Mouse (Mus musculus) forebrain, embryonic 15.5 days (tissue): Measurements from ENCODE around the gene Rab44. TPM values are rescaled to one million over a fixed set of nuclear protein-coding genes. Genes with fewer than 3 reads are reported as not detected.
A peak's percentile ranks its signal among the peaks of the same experiment; 100 is the strongest.

ENCODE experiments used
- ATAC-seq: fragments of 200-750 bp; cut with Nextera tagmentation; replicated peaks from 2 replicates; pipeline ENCODE4 v1.8.0; 2017; ENCODE audit warnings: mild to moderate bottlenecking, moderate TSS enrichment, moderate library complexity
- H3K27ac ChIP-seq: fragments of 300-500 bp; sonication (generic); replicated peaks from 2 replicates; pipeline ENCODE4 v1.5.1; 2015; ENCODE audit warnings: mild to moderate bottlenecking, inconsistent platforms
- H3K27me3 ChIP-seq: fragments of 300-500 bp; sonication (generic); 2 replicates; pipeline ENCODE4 v1.6.1; 2015; ENCODE audit warnings: inconsistent platforms
- H3K36me3 ChIP-seq: fragments of 300-500 bp; sonication (generic); 2 replicates; pipeline ENCODE4 v1.6.1; 2015; ENCODE audit warnings: mild to moderate bottlenecking, inconsistent platforms
- H3K4me1 ChIP-seq: fragments of 300-500 bp; sonication (generic); 2 replicates; pipeline ENCODE4 v1.6.1; 2015; ENCODE audit warnings: inconsistent platforms
- H3K4me2 ChIP-seq: fragments of 300-500 bp; sonication (generic); replicated peaks from 2 replicates; pipeline ENCODE4 v1.6.1; 2015; ENCODE audit warnings: mild to moderate bottlenecking, inconsistent platforms
- H3K4me3 ChIP-seq: fragments of 300-500 bp; sonication (generic); 2 replicates; pipeline ENCODE4 v1.5.1; 2015; ENCODE audit warnings: mild to moderate bottlenecking, inconsistent platforms
- H3K9ac ChIP-seq: fragments of 300-500 bp; sonication (generic); replicated peaks from 2 replicates; pipeline ENCODE4 v1.6.1; 2015; ENCODE audit warnings: mild to moderate bottlenecking, inconsistent platforms
- H3K9me3 ChIP-seq: fragments of 300-500 bp; sonication (generic); 2 replicates; pipeline ENCODE4 v1.6.1; 2016; ENCODE audit warnings: inconsistent platforms
- WGBS: fragments of 180-500 bp; shearing (Covaris S2); methylation state at CpG from one replicate; pipeline ENCODE4 v1.1.7; 2015; ENCODE audit warnings: mixed read lengths; 5-methylcytosine and 5-hydroxymethylcytosine counted together
- polyA plus RNA-seq: library from polyadenylated mRNA; unstranded; fragments of >200 nt; fragmentation: Nextera tagmentation; extraction: Ambion mirVana; gene quantifications from 2 replicates; pipeline ENCODE4 v1.2.1, GENCODE M21; 2015

Rab44 gene
- polyA plus RNA-seq, 1 experiment from 2014 or later: 0.05 TPM

- peaks cover 25% of the 10 kb centered on the region for H3K4me1 ChIP-seq
- no peak overlapping the region for H3K27ac ChIP-seq
- no peaks in the 10 kb centered on the region for H3K9me3 ChIP-seq
- peak overlapping the region; percentile 41 for H3K4me2 ChIP-seq
- H3K27me3 ChIP-seq: peaks cover 4% of the 10 kb centered on the region; the same call in 1 of the 2 replicates
- no peak overlapping the region for H3K9ac ChIP-seq
- no peaks in the 10 kb centered on the region for H3K36me3 ChIP-seq
- peak overlapping the region; percentile 16 for H3K4me3 ChIP-seq
- whole genome bisulfite sequencing: 17% methylated on average over 14 of the region's 14 CpGs
- ATAC-seq: no peak
These were observed 36.0 kb upstream of the Rab44 start for GRCm38 (mm10) chr17:29077786-29078509.

- H3K27me3 ChIP-seq: peaks cover 4% of the 10 kb centered on the region; the same call in 1 of the 2 replicates
- H3K36me3 ChIP-seq: no peaks in the 10 kb centered on the region
- H3K9ac ChIP-seq: no peak overlapping the region
- H3K9me3 ChIP-seq: no peaks in the 10 kb centered on the region
- H3K4me3 ChIP-seq: peak overlapping the region; percentile 16
- no peak for ATAC-seq
- peaks cover 25% of the 10 kb centered on the region for H3K4me1 ChIP-seq
- H3K4me2 ChIP-seq: peak overlapping the region; percentile 41
- WGBS: 5% methylated on average over 25 of the region's 25 CpGs
- H3K27ac ChIP-seq: no peak overlapping the region
These were observed 35.2 kb upstream of the Rab44 start for GRCm38 (mm10) chr17:29078519-29079383.

- Histone ChIP-seq H3K27ac (peak overlapping the region; percentile 49; the same call in 1 of the 2 replicates), H3K9me3 (no peaks in the 10 kb centered on the region), H3K4me3 (no peak overlapping the region), H3K36me3 (no peaks in the 10 kb centered on the region), H3K4me1 (peaks cover 25% of the 10 kb centered on the region), H3K4me2 (peak overlapping the region; percentile 26), H3K27me3 (peaks cover 4% of the 10 kb centered on the region; the same call in 1 of the 2 replicates), H3K9ac (no peak overlapping the region)
- 0 out of 2 replicates have a peak, but pooled peaks have one; percentile 41 for ATAC-seq
- 7% methylated on average over 23 of the region's 23 CpGs for WGBS
These were observed 33.0 kb upstream of the Rab44 start for GRCm38 (mm10) chr17:29080758-29081617.

GRCm38 (mm10) chr17:29081618-29082381, 32.1 kb upstream of the Rab44 start:
- no peaks in the 10 kb centered on the region for H3K9me3 ChIP-seq
- peaks cover 25% of the 10 kb centered on the region for H3K4me1 ChIP-seq
- H3K27ac ChIP-seq: peak overlapping the region; percentile 49; the same call in 1 of the 2 replicates
- ATAC-seq: no peak
- H3K36me3 ChIP-seq: no peaks in the 10 kb centered on the region
- H3K9ac ChIP-seq: no peak overlapping the region; the same call in 1 of the 2 replicates
- H3K4me2 ChIP-seq: peak overlapping the region; percentile 26
- H3K27me3 ChIP-seq: peaks cover 4% of the 10 kb centered on the region; the same call in 1 of the 2 replicates
- 0 out of 2 replicates have a peak overlapping the region, but pooled peaks have one; percentile 8 for H3K4me3 ChIP-seq
- 4% methylated on average over 21 of the region's 21 CpGs for WGBS

- Histone ChIP-seq H3K27me3 (peaks cover 4% of the 10 kb centered on the region; the same call in 1 of the 2 replicates), H3K9me3 (no peaks in the 10 kb centered on the region), H3K27ac (no peak overlapping the region), H3K36me3 (no peaks in the 10 kb centered on the region), H3K4me2 (no peak overlapping the region), H3K4me1 (peaks cover 17% of the 10 kb centered on the region), H3K4me3 (no peak overlapping the region), H3K9ac (no peak overlapping the region)
- 94% methylated on average over 8 of the region's 8 CpGs for WGBS
- no peak for ATAC-seq
These were observed 30.4 kb upstream of the Rab44 start for GRCm38 (mm10) chr17:29083586-29083985.

GRCm38 (mm10) chr17:29084656-29085055, 29.3 kb upstream of the Rab44 start:
- H3K9ac ChIP-seq: no peak overlapping the region
- peaks cover 4% of the 10 kb centered on the region; the same call in 1 of the 2 replicates for H3K27me3 ChIP-seq
- H3K27ac ChIP-seq: no peak overlapping the region
- H3K4me2 ChIP-seq: no peak overlapping the region
- H3K4me1 ChIP-seq: peaks cover 16% of the 10 kb centered on the region
- no peaks in the 10 kb centered on the region for H3K9me3 ChIP-seq
- WGBS: 92% methylated on average over 7 of the region's 7 CpGs
- ATAC-seq: no peak
- no peak overlapping the region for H3K4me3 ChIP-seq
- no peaks in the 10 kb centered on the region for H3K36me3 ChIP-seq

- H3K36me3 ChIP-seq: no peaks in the 10 kb centered on the region
- no peak overlapping the region for H3K4me3 ChIP-seq
- peaks cover 16% of the 10 kb centered on the region for H3K4me1 ChIP-seq
- H3K9ac ChIP-seq: no peak overlapping the region
- peaks cover 4% of the 10 kb centered on the region; the same call in 1 of the 2 replicates for H3K27me3 ChIP-seq
- H3K27ac ChIP-seq: no peak overlapping the region
- no peaks in the 10 kb centered on the region for H3K9me3 ChIP-seq
- WGBS: 82% methylated on average over 10 of the region's 10 CpGs
- no peak overlapping the region for H3K4me2 ChIP-seq
- ATAC-seq: no peak
These were observed 28.7 kb upstream of the Rab44 start for GRCm38 (mm10) chr17:29085266-29085665.

- H3K4me2 ChIP-seq: no peak overlapping the region
- H3K9me3 ChIP-seq: no peaks in the 10 kb centered on the region
- H3K9ac ChIP-seq: no peak overlapping the region
- ATAC-seq: no peak
- WGBS: 68% methylated on average over 4 of the region's 4 CpGs
- no peaks in the 10 kb centered on the region for H3K27me3 ChIP-seq
- H3K4me1 ChIP-seq: peaks cover 4% of the 10 kb centered on the region
- H3K4me3 ChIP-seq: no peak overlapping the region
- H3K27ac ChIP-seq: no peak overlapping the region
- no peaks in the 10 kb centered on the region for H3K36me3 ChIP-seq
These were observed 27.0 kb upstream of the Rab44 start for GRCm38 (mm10) chr17:29086916-29087315.

- Histone ChIP-seq H3K36me3 (no peaks in the 10 kb centered on the region), H3K9me3 (no peaks in the 10 kb centered on the region), H3K9ac (no peak within 1 kb of the TSS), H3K27me3 (peaks cover 12% of the 10 kb centered on the region; the same call in 1 of the 2 replicates), H3K4me3 (no peak within 1 kb of the TSS), H3K27ac (no peak within 1 kb of the TSS), H3K4me1 (peaks cover 25% of the 10 kb centered on the region), H3K4me2 (no peak within 1 kb of the TSS)
- 75% methylated on average over 3 of the region's 3 CpGs for WGBS
- ATAC-seq: no peak
These were observed 23.2 kb upstream of the Rab44 start, which contains the start of gene Cdkn1a for GRCm38 (mm10) chr17:29090776-29091175. Gene Cdkn1a (plus strand): TSS chr17:29090976.

GRCm38 (mm10) chr17:29091348-29091944, 22.5 kb upstream of the Rab44 start:
- peaks cover 25% of the 10 kb centered on the region for H3K4me1 ChIP-seq
- ATAC-seq: no peak
- H3K27me3 ChIP-seq: peaks cover 13% of the 10 kb centered on the region; the same call in 1 of the 2 replicates
- H3K4me2 ChIP-seq: no peak overlapping the region
- no peaks in the 10 kb centered on the region for H3K9me3 ChIP-seq
- no peak overlapping the region for H3K9ac ChIP-seq
- no peak overlapping the region for H3K4me3 ChIP-seq
- WGBS: 48% methylated on average over 6 of the region's 6 CpGs
- no peaks in the 10 kb centered on the region for H3K36me3 ChIP-seq
- no peak overlapping the region for H3K27ac ChIP-seq
